Mouse (Mus musculus) heart, adult 18-20 months (tissue): Measurements from ENCODE around the gene Erc2. TPM values are rescaled to one million over a fixed set of nuclear protein-coding genes. Genes with fewer than 3 reads are reported as not detected.
A peak's percentile ranks its signal among the peaks of the same experiment; 100 is the strongest.

ENCODE experiments used
- DNase-seq, 2 experiments: peaks; one replicate each; pipeline ENCODE4 v3.0.0; 2021 to 2022; ENCODE audit warnings: mixed read lengths in 1 of 2
- total RNA-seq, 2 experiments: library from RNA; stranded (reverse); gene quantifications; 2 replicates each; pipeline ENCODE4 v1.2.3; 2021

Erc2 gene
- total RNA-seq, 2 experiments from 2014 or later = 0.99 to 1.5 TPM

- no peak for DNase-seq
Observed at GRCm38 (mm10) chr14:27667016-27667852, 45.0 kb downstream of the Erc2 start.

- no peak for DNase-seq
Observed at GRCm38 (mm10) chr14:27668151-27668550, 45.9 kb downstream of the Erc2 start.

GRCm38 (mm10) chr14:27669939-27670338 is 47.7 kb downstream of the Erc2 start:
- DNase-seq = no peak

GRCm38 (mm10) chr14:27672761-27673160 is 50.5 kb downstream of the Erc2 start:
- DNase-seq = no peak

GRCm38 (mm10) chr14:27674096-27674495 is 51.9 kb downstream of the Erc2 start:
- no peak for DNase-seq

GRCm38 (mm10) chr14:27674561-27674960 is 52.3 kb downstream of the Erc2 start:
- DNase-seq = no peak

- no peak for DNase-seq
Observed at GRCm38 (mm10) chr14:27675071-27675470, 52.8 kb downstream of the Erc2 start.

GRCm38 (mm10) chr14:27682368-27683052 is 60.3 kb downstream of the Erc2 start:
- no peak for DNase-seq

GRCm38 (mm10) chr14:27695781-27696180 is 73.6 kb downstream of the Erc2 start:
- DNase-seq = no peak

GRCm38 (mm10) chr14:27717364-27717763 is 95.1 kb downstream of the Erc2 start:
- no peak for DNase-seq

- DNase-seq = no peak
Observed at GRCm38 (mm10) chr14:27719601-27720000, 97.4 kb downstream of the Erc2 start.

- DNase-seq = no peak
Observed at GRCm38 (mm10) chr14:27720944-27721343, 98.7 kb downstream of the Erc2 start.

GRCm38 (mm10) chr14:27721759-27722158 is 99.5 kb downstream of the Erc2 start:
- no peak for DNase-seq

GRCm38 (mm10) chr14:27727541-27727940 is 105.3 kb downstream of the Erc2 start:
- DNase-seq = no peak

- DNase-seq = no peak
Observed at GRCm38 (mm10) chr14:27731086-27731485, 108.9 kb downstream of the Erc2 start.

- no peak for DNase-seq
Observed at GRCm38 (mm10) chr14:27739436-27739835, 117.2 kb downstream of the Erc2 start.

GRCm38 (mm10) chr14:27741248-27741916 is 119.2 kb downstream of the Erc2 start:
- peak; percentile 28 to 80 for DNase-seq

GRCm38 (mm10) chr14:27754340-27754739 is 132.1 kb downstream of the Erc2 start:
- DNase-seq = peak in 1 of 2 experiments; percentile 1

- DNase-seq = no peak
Observed at GRCm38 (mm10) chr14:27756901-27757300, 134.7 kb downstream of the Erc2 start.

- no peak for DNase-seq
Observed at GRCm38 (mm10) chr14:27758230-27758629, 136.0 kb downstream of the Erc2 start.

- DNase-seq = no peak
Observed at GRCm38 (mm10) chr14:27759069-27759628, 136.9 kb downstream of the Erc2 start.

- DNase-seq = no peak
Observed at GRCm38 (mm10) chr14:27759982-27760381, 137.8 kb downstream of the Erc2 start.

- DNase-seq = no peak
Observed at GRCm38 (mm10) chr14:27775367-27775766, 153.1 kb downstream of the Erc2 start.
